Mouse (Mus musculus): Measurements from ENCODE around the gene Arhgap35. TPM values are rescaled to one million over a fixed set of nuclear protein-coding genes. Genes with fewer than 3 reads are reported as not detected.
"Not testable (repeated sequence)": the region's sequence is repeated elsewhere in the genome, so short reads cannot be mapped to it uniquely, and the experiment has no call there.

Arhgap35 gene
- 40.0 and 43.3 TPM in 2 replicates for polyA plus RNA-seq (2016; fragmentation: Nextera tagmentation; extraction: Ambion mirVana)

- Histone ChIP-seq H3K4me1 (peaks cover 43% of the 10 kb centered on the region), H3K27ac (peak within 1 kb of the TSS; percentile 100), H3K27me3 (0 out of 2 replicates have a peak, but pooled peaks cover 3% of the 10 kb centered on the region), H3K4me2 (replicated peaks) (peak within 1 kb of the TSS; percentile 96), H3K9me3 (replicated peaks) (no peaks in the 10 kb centered on the region), H3K9ac (peak within 1 kb of the TSS; percentile 98), H3K36me3 (no peaks in the 10 kb centered on the region), H3K4me3 (peak within 1 kb of the TSS; percentile 91)
- 1% methylated on average over 60 of the region's 78 CpGs for whole genome bisulfite sequencing
- peak; percentile 98 for ATAC-seq (ENCODE audit: low FRiP score)
Observed at GRCm38 (mm10) chr7:16614888-16615715, at the start of gene Arhgap35. Gene Arhgap35, minus strand, starts transcription at chr7:16614993.

- Histone ChIP-seq H3K4me3 (no peak overlapping the region), H3K27me3 (no peaks in the 10 kb centered on the region), H3K36me3 (no peaks in the 10 kb centered on the region), H3K4me2 (replicated peaks) (no peak overlapping the region), H3K9me3 (replicated peaks) (no peaks in the 10 kb centered on the region), H3K9ac (no peak overlapping the region), H3K4me1 (0 out of 2 replicates have a peak, but pooled peaks cover under 1% of the 10 kb centered on the region), H3K27ac (no peak overlapping the region)
- WGBS: 73% methylated on average over 12 of the region's 12 CpGs
- ATAC-seq (ENCODE audit: low FRiP score): no peak
Observed at GRCm38 (mm10) chr7:16644260-16644659, 29.5 kb upstream of the Arhgap35 start.

- H3K4me3 ChIP-seq; H3K27ac ChIP-seq; H3K9ac ChIP-seq; H3K36me3 ChIP-seq; H3K27me3 ChIP-seq; ATAC-seq (ENCODE audit: low FRiP score); H3K9me3 ChIP-seq (replicated peaks); H3K4me1 ChIP-seq; H3K4me2 ChIP-seq (replicated peaks): not testable (repeated sequence)
- WGBS: 61% methylated on average over 4 of the region's 4 CpGs
Observed at GRCm38 (mm10) chr7:16643106-16643505, 28.3 kb upstream of the Arhgap35 start.

DNA sequence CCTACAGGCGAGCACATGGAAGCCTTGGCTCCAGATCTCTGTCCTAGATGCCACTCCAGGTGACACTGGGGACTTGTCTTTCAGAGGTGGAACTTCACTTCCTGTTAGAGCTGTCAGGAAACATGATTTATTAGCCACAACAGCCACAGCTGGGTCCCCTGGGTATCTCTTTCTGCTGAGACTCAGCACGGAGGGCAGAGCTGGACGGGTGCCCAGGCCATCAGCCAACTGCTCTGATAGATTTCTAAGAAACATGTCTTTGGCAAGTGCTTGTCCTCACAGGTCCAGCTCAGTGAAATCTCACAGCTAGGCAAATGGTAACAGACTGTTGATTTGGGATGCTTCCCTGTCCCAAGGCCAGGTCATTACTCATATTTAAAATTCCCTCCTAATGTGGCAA lies 24.2 kb upstream of the Arhgap35 start:
- Histone ChIP-seq H3K27me3 (no peaks in the 10 kb centered on the region), H3K4me3 (no peak overlapping the region), H3K4me1 (0 out of 2 replicates have a peak, but pooled peaks cover 4% of the 10 kb centered on the region), H3K27ac (no peak overlapping the region), H3K9me3 (replicated peaks) (no peaks in the 10 kb centered on the region), H3K9ac (no peak overlapping the region), H3K36me3 (no peaks in the 10 kb centered on the region), H3K4me2 (replicated peaks) (no peak overlapping the region)
- ATAC-seq (ENCODE audit: low FRiP score): no peak
- WGBS: 60% methylated on average over 3 of the region's 3 CpGs

GRCm38 (mm10) chr7:16635116-16635515 lies 20.3 kb upstream of the Arhgap35 start:
- no peak overlapping the region for H3K9ac ChIP-seq
- no peak overlapping the region for H3K27ac ChIP-seq
- H3K4me3 ChIP-seq: no peak overlapping the region
- no peak overlapping the region for H3K4me2 ChIP-seq (replicated peaks)
- 0 out of 2 replicates have a peak, but pooled peaks cover 4% of the 10 kb centered on the region for H3K4me1 ChIP-seq
- H3K36me3 ChIP-seq: no peaks in the 10 kb centered on the region
- H3K9me3 ChIP-seq (replicated peaks): no peaks in the 10 kb centered on the region
- H3K27me3 ChIP-seq: no peaks in the 10 kb centered on the region
- ATAC-seq (ENCODE audit: low FRiP score): no peak
- 59% methylated on average over 3 of the region's 3 CpGs for WGBS

DNA sequence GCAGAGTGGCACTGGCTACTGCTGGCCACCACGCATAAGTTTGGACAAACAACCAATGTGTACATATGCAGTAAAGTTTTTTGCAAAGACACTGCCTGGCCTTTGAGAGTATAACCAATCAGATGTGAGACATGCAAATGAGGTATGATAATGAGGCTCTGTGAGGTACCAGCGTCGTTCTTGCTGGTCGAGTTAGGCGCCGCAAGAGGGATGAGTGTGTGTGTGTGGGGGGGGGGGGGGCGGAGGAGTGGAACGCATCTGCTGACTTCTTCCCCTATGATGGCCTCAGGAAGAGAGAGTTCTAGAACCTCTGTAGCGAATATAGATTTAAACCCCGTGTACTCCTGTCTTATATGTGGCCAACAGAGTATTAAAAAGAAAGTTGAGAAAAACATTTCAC lies 19.1 kb upstream of the Arhgap35 start:
- not testable (repeated sequence) for H3K9ac ChIP-seq; H3K4me2 ChIP-seq (replicated peaks); H3K4me3 ChIP-seq; H3K9me3 ChIP-seq (replicated peaks); H3K36me3 ChIP-seq; H3K27me3 ChIP-seq; H3K4me1 ChIP-seq; H3K27ac ChIP-seq
- peak; percentile 62 for ATAC-seq (ENCODE audit: low FRiP score)
- WGBS: 6% methylated on average over 10 of the region's 10 CpGs

GRCm38 (mm10) chr7:16631932-16632331 lies 17.1 kb upstream of the Arhgap35 start:
- no peak for ATAC-seq (ENCODE audit: low FRiP score)
- Histone ChIP-seq H3K4me1 (no peaks in the 10 kb centered on the region), H3K9me3 (replicated peaks) (no peaks in the 10 kb centered on the region), H3K4me3 (no peak overlapping the region), H3K36me3 (no peaks in the 10 kb centered on the region), H3K9ac (no peak overlapping the region), H3K4me2 (replicated peaks) (no peak overlapping the region), H3K27ac (no peak overlapping the region), H3K27me3 (no peaks in the 10 kb centered on the region)
- 66% methylated on average over 4 of the region's 4 CpGs for WGBS

GRCm38 (mm10) chr7:16631025-16631424 lies 16.2 kb upstream of the Arhgap35 start:
- H3K4me3 ChIP-seq: no peak overlapping the region
- H3K27ac ChIP-seq: no peak overlapping the region
- WGBS: 83% methylated on average over 4 of the region's 4 CpGs
- no peak overlapping the region for H3K4me2 ChIP-seq (replicated peaks)
- H3K36me3 ChIP-seq: no peaks in the 10 kb centered on the region
- no peaks in the 10 kb centered on the region for H3K4me1 ChIP-seq
- no peaks in the 10 kb centered on the region for H3K9me3 ChIP-seq (replicated peaks)
- no peak for ATAC-seq (ENCODE audit: low FRiP score)
- no peaks in the 10 kb centered on the region for H3K27me3 ChIP-seq
- no peak overlapping the region for H3K9ac ChIP-seq

GRCm38 (mm10) chr7:16629598-16630296 lies 15.0 kb upstream of the Arhgap35 start:
- no peak overlapping the region for H3K9ac ChIP-seq
- H3K4me2 ChIP-seq (replicated peaks): no peak overlapping the region
- no peaks in the 10 kb centered on the region for H3K36me3 ChIP-seq
- peak; percentile 55; the same call in 1 of the 2 replicates for ATAC-seq (ENCODE audit: low FRiP score)
- H3K4me3 ChIP-seq: no peak overlapping the region
- no peaks in the 10 kb centered on the region for H3K9me3 ChIP-seq (replicated peaks)
- no peaks in the 10 kb centered on the region for H3K4me1 ChIP-seq
- WGBS: 26% methylated on average over 10 of the region's 10 CpGs
- no peak overlapping the region for H3K27ac ChIP-seq
- H3K27me3 ChIP-seq: no peaks in the 10 kb centered on the region

GRCm38 (mm10) chr7:16628096-16628771 lies 13.4 kb upstream of the Arhgap35 start:
- Histone ChIP-seq H3K27ac (no peak overlapping the region), H3K4me3 (no peak overlapping the region), H3K4me2 (replicated peaks) (no peak overlapping the region), H3K4me1 (peaks cover 3% of the 10 kb centered on the region; the same call in 1 of the 2 replicates), H3K9ac (no peak overlapping the region), H3K36me3 (no peaks in the 10 kb centered on the region), H3K27me3 (no peaks in the 10 kb centered on the region), H3K9me3 (replicated peaks) (no peaks in the 10 kb centered on the region)
- ATAC-seq (ENCODE audit: low FRiP score): peak; percentile 59
- 36% methylated on average over 12 of the region's 12 CpGs for WGBS

GRCm38 (mm10) chr7:16623687-16624086 lies 8.9 kb upstream of the Arhgap35 start:
- H3K4me1 ChIP-seq: peaks cover 3% of the 10 kb centered on the region
- H3K4me2 ChIP-seq (replicated peaks): no peak overlapping the region
- no peak overlapping the region for H3K9ac ChIP-seq
- H3K27me3 ChIP-seq: no peaks in the 10 kb centered on the region
- no peak overlapping the region for H3K27ac ChIP-seq
- ATAC-seq (ENCODE audit: low FRiP score): no peak
- no peak overlapping the region for H3K4me3 ChIP-seq
- no peaks in the 10 kb centered on the region for H3K9me3 ChIP-seq (replicated peaks)
- no peaks in the 10 kb centered on the region for H3K36me3 ChIP-seq

DNA sequence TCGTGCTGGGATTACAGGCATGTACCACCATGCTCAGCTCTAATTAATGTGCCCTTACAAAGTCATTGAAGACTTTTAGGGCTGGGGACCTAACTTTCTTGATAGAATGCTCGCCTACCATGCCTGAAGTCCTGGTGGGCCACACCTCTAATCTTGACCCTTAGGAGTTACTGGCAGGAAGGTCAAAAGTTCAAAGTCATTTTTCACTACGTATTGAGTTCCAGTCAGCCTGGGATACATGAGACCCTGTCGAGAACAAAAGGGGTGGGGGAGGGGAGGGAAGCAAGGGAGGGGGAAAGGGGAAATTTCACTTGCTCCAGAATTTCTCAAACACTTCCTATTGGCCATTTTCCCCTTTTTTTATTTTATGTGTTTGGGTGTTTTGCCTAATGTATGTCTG lies 8.3 kb upstream of the Arhgap35 start:
- 38% methylated on average over 4 of the region's 4 CpGs for WGBS
- no peak overlapping the region for H3K4me3 ChIP-seq
- no peak for ATAC-seq (ENCODE audit: low FRiP score)
- no peak overlapping the region for H3K27ac ChIP-seq
- H3K27me3 ChIP-seq: 0 out of 2 replicates have a peak, but pooled peaks cover 3% of the 10 kb centered on the region
- no peak overlapping the region for H3K4me2 ChIP-seq (replicated peaks)
- no peak overlapping the region for H3K9ac ChIP-seq
- peaks cover 7% of the 10 kb centered on the region for H3K4me1 ChIP-seq
- no peaks in the 10 kb centered on the region for H3K36me3 ChIP-seq
- no peaks in the 10 kb centered on the region for H3K9me3 ChIP-seq (replicated peaks)
